Mouse (Mus musculus) kidney, embryonic 15.5 days (tissue): ENCODE data around the gene Serf2. TPM values are rescaled to one million over a fixed set of nuclear protein-coding genes. Genes with fewer than 3 reads are reported as not detected.
"Not testable (repeated sequence)": the region's sequence is repeated elsewhere in the genome, so short reads cannot be mapped to it uniquely, and the experiment has no call there.

Source experiments
- ATAC-seq: fragments of 200-750 bp; cut with Nextera tagmentation; replicated peaks from 2 replicates; pipeline ENCODE4 v1.8.0; 2017; ENCODE audit warnings: moderate TSS enrichment; ENCODE audit not compliant: low FRiP score
- H3K27ac ChIP-seq: fragments of 300-500 bp; sonication (generic); 2 replicates; pipeline ENCODE4 v1.5.1; 2015; ENCODE audit warnings: mild to moderate bottlenecking, inconsistent platforms
- H3K27me3 ChIP-seq: fragments of 300-500 bp; sonication (generic); 2 replicates; pipeline ENCODE4 v1.6.1; 2015; ENCODE audit warnings: inconsistent platforms
- H3K36me3 ChIP-seq: fragments of 300-500 bp; sonication (generic); 2 replicates; pipeline ENCODE4 v1.6.1; 2015; ENCODE audit warnings: inconsistent platforms
- H3K4me1 ChIP-seq: fragments of 300-500 bp; sonication (generic); 2 replicates; pipeline ENCODE4 v1.6.1; 2015; ENCODE audit warnings: inconsistent platforms
- H3K4me2 ChIP-seq: fragments of 300-500 bp; sonication (generic); 2 replicates; pipeline ENCODE4 v1.6.1; 2015; ENCODE audit warnings: moderate library complexity, mild to moderate bottlenecking, inconsistent platforms
- H3K4me3 ChIP-seq: fragments of 300-500 bp; sonication (generic); replicated peaks from 2 replicates; pipeline ENCODE4 v1.5.1; 2015; ENCODE audit warnings: mild to moderate bottlenecking, inconsistent platforms
- H3K9ac ChIP-seq: fragments of 300-500 bp; sonication (generic); 2 replicates; pipeline ENCODE4 v1.6.1; 2015; ENCODE audit warnings: mild to moderate bottlenecking, inconsistent platforms
- H3K9me3 ChIP-seq: fragments of 300-500 bp; sonication (generic); replicated peaks from 2 replicates; pipeline ENCODE4 v1.6.1; 2016; ENCODE audit warnings: inconsistent platforms
- WGBS: fragments of 180-500 bp; shearing (Covaris S2); methylation state at CpG from one replicate; pipeline ENCODE4 v1.1.7; 2015; ENCODE audit warnings: mixed read lengths; 5-methylcytosine and 5-hydroxymethylcytosine counted together
- polyA plus RNA-seq: library from polyadenylated mRNA; unstranded; fragments of >200 nt; fragmentation: Nextera tagmentation; extraction: Ambion mirVana; gene quantifications from 2 replicates; pipeline ENCODE4 v1.2.1, GENCODE M21; 2015

Gene Serf2
- polyA plus RNA-seq, 1 experiment from 2014 or later, result 482 TPM

- H3K36me3 ChIP-seq, H3K9ac ChIP-seq, H3K27ac ChIP-seq, H3K4me1 ChIP-seq, H3K9me3 ChIP-seq, H3K27me3 ChIP-seq, H3K4me3 ChIP-seq, H3K4me2 ChIP-seq, ATAC-seq: not testable (repeated sequence)
- 98% methylated on average over 2 of the region's 2 CpGs for WGBS
These were observed 26.3 kb downstream of the Serf2 start for GRCm38 (mm10) chr2:121475306-121475705.

- Histone ChIP-seq H3K4me2 (no peak overlapping the region), H3K36me3 (no peaks in the 10 kb centered on the region; the same call in 1 of the 2 replicates), H3K27ac (no peak overlapping the region), H3K4me3 (no peak overlapping the region), H3K4me1 (peaks cover 5% of the 10 kb centered on the region; the same call in 1 of the 2 replicates), H3K27me3 (no peaks in the 10 kb centered on the region), H3K9me3 (no peaks in the 10 kb centered on the region), H3K9ac (no peak overlapping the region)
- 87% methylated on average over 3 of the region's 3 CpGs for WGBS
- ATAC-seq, result no peak
These were observed 28.7 kb downstream of the Serf2 start for GRCm38 (mm10) chr2:121477491-121478266.

- Histone ChIP-seq H3K4me2 (no peak overlapping the region), H3K27ac (no peak overlapping the region), H3K4me1 (no peaks in the 10 kb centered on the region), H3K36me3 (no peaks in the 10 kb centered on the region; the same call in 1 of the 2 replicates), H3K27me3 (0 out of 2 replicates have a peak, but pooled peaks cover 6% of the 10 kb centered on the region), H3K4me3 (no peak overlapping the region), H3K9me3 (no peaks in the 10 kb centered on the region), H3K9ac (no peak overlapping the region)
- ATAC-seq, result no peak
- WGBS, result 44% methylated on average over 3 of the region's 3 CpGs
These were observed 31.5 kb downstream of the Serf2 start for GRCm38 (mm10) chr2:121480498-121480897.

GRCm38 (mm10) chr2:121480916-121481315, 31.9 kb downstream of the Serf2 start:
- 88% methylated on average over 13 of the region's 13 CpGs for WGBS
- not testable (repeated sequence) for H3K4me1 ChIP-seq, H3K36me3 ChIP-seq, ATAC-seq, H3K27me3 ChIP-seq, H3K4me2 ChIP-seq, H3K9ac ChIP-seq, H3K4me3 ChIP-seq, H3K27ac ChIP-seq, H3K9me3 ChIP-seq

GRCm38 (mm10) chr2:121483576-121483975, 34.6 kb downstream of the Serf2 start:
- no peak for ATAC-seq
- Histone ChIP-seq H3K4me1 (no peaks in the 10 kb centered on the region), H3K4me3 (no peak overlapping the region), H3K36me3 (no peaks in the 10 kb centered on the region), H3K4me2 (no peak overlapping the region), H3K9me3 (no peaks in the 10 kb centered on the region), H3K9ac (no peak overlapping the region), H3K27me3 (0 out of 2 replicates have a peak, but pooled peaks cover 6% of the 10 kb centered on the region), H3K27ac (no peak overlapping the region)
- 35% methylated on average over 8 of the region's 8 CpGs for WGBS

GRCm38 (mm10) chr2:121484403-121484802, 35.4 kb downstream of the Serf2 start:
- WGBS, result 73% methylated on average over 2 of the region's 2 CpGs
- ATAC-seq, H3K9me3 ChIP-seq, H3K9ac ChIP-seq, H3K4me3 ChIP-seq, H3K27ac ChIP-seq, H3K4me1 ChIP-seq, H3K36me3 ChIP-seq, H3K27me3 ChIP-seq, H3K4me2 ChIP-seq: not testable (repeated sequence)

- H3K9ac ChIP-seq, ATAC-seq, H3K27ac ChIP-seq, H3K36me3 ChIP-seq, H3K27me3 ChIP-seq, H3K4me2 ChIP-seq, H3K4me1 ChIP-seq, H3K4me3 ChIP-seq, H3K9me3 ChIP-seq: not testable (repeated sequence)
- 81% methylated on average over 3 of the region's 6 CpGs for WGBS
These were observed 52.6 kb downstream of the Serf2 start for GRCm38 (mm10) chr2:121501550-121501949.

GRCm38 (mm10) chr2:121505942-121506882, 57.2 kb downstream of the Serf2 start, which contains the start of the genes Mfap1a and Wdr76:
Gene Mfap1a, minus strand, starts transcription at chr2:121506665.
Gene Wdr76, plus strand, starts transcription at chr2:121506723.
- not testable (repeated sequence) for H3K27me3 ChIP-seq, H3K9me3 ChIP-seq
- H3K4me1 ChIP-seq, result peaks cover 23% of the 10 kb centered on the region
- H3K36me3 ChIP-seq, result peaks cover 15% of the 10 kb centered on the region
- 4% methylated on average over 40 of the region's 42 CpGs for WGBS
- H3K27ac ChIP-seq, result peak within 1 kb of the TSS; percentile 74
- H3K4me2 ChIP-seq, result peak within 1 kb of the TSS; percentile 67
- ATAC-seq, result peak; percentile 92
- peak within 1 kb of the TSS; percentile 69 for H3K9ac ChIP-seq
- H3K4me3 ChIP-seq, result peak within 1 kb of the TSS; percentile 67

- 10% methylated on average over 12 of the region's 12 CpGs for WGBS
- ATAC-seq, result no peak
These were observed 58.4 kb downstream of the Serf2 start for GRCm38 (mm10) chr2:121507173-121507950.

More at GRCm38 (mm10) chr2:121507173-121507950, 58.4 kb downstream of the Serf2 start:
- peaks cover 23% of the 10 kb centered on the region for H3K4me1 ChIP-seq
- H3K9ac ChIP-seq, result peak overlapping the region; percentile 69
- no peaks in the 10 kb centered on the region for H3K9me3 ChIP-seq
- H3K4me3 ChIP-seq, result peak overlapping the region; percentile 67
- no peaks in the 10 kb centered on the region for H3K27me3 ChIP-seq
- H3K4me2 ChIP-seq, result peak overlapping the region; percentile 67
- H3K27ac ChIP-seq, result no peak overlapping the region
- peaks cover 22% of the 10 kb centered on the region for H3K36me3 ChIP-seq
